Mouse (Mus musculus) E14TG2a.4 (cell line): ENCODE measurements at regions not wholly inside any gene's neighbourhood (a gene's known extent, or its start where the extent isn't known, plus 50 kb on each side); places are given as distances from the start of the nearest gene placed in this dataset.

Experiments used
- H3K27me3 ChIP-seq: 2 replicates; pipeline ENCODE4 v1.6.1; 2014; ENCODE audit warnings: low read length, control low read depth; ENCODE audit not compliant: insufficient read depth
- H3K36me3 ChIP-seq: 2 replicates; pipeline ENCODE4 v1.6.1; 2014; ENCODE audit warnings: low read length, control low read depth; ENCODE audit not compliant: insufficient read depth
- H3K4me1 ChIP-seq: replicated peaks from 2 replicates; pipeline ENCODE4 v1.6.1; 2014; ENCODE audit warnings: low read depth, low read length, control low read depth
- H3K4me3 ChIP-seq: replicated peaks from 2 replicates; pipeline ENCODE4 v1.5.1; 2014; ENCODE audit warnings: mild to moderate bottlenecking, low read length
- H3K9me3 ChIP-seq: 2 replicates; pipeline ENCODE4 v1.6.1; 2014; ENCODE audit warnings: low read length, control low read depth
- CTCF ChIP-seq: conservative IDR thresholded peaks from 2 replicates; pipeline ENCODE4 v1.5.1; 2014; ENCODE audit warnings: low read length
- NANOG ChIP-seq: IDR thresholded peaks from 2 replicates; pipeline ENCODE4 v1.6.1; 2014; ENCODE audit warnings: borderline replicate concordance, low read length, mixed read lengths
- POU5F1 ChIP-seq: IDR thresholded peaks from 2 replicates; pipeline ENCODE4 v1.6.1; 2014; ENCODE audit warnings: low read length, borderline replicate concordance

DNA sequence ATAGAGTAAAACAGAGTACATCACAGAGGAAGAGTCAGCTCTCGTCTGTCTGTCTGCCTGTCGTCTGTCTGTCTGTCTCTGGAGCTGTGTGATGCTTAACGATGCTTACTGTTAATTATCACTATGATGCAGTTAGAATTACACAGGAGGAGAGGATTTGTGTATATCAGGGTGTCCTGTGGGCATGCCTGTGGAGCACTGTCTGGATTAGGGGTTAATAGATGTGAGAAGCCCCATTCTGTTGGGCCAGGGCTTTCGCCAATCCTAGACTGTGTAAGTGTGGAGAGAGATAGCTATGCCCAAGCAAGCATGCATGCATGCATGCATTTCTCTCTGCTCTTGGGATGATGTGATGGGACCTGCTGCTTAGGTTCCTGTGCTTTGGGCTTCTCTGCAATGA is 218.0 kb upstream of the Nr5a2 start:
- H3K27me3 ChIP-seq, result no peaks in the 10 kb centered on the region
- H3K36me3 ChIP-seq, result no peaks in the 10 kb centered on the region
- H3K4me1 ChIP-seq, result peaks cover 42% of the 10 kb centered on the region
- H3K9me3 ChIP-seq, result no peaks in the 10 kb centered on the region
- no peak overlapping the region for H3K4me3 ChIP-seq
- TF ChIP-seq POU5F1 (no peak), NANOG (no peak), CTCF (no peak)

- no peak overlapping the region for H3K4me3 ChIP-seq
- TF ChIP-seq NANOG (no peak), POU5F1 (no peak), CTCF (no peak)
- H3K36me3 ChIP-seq, result no peaks in the 10 kb centered on the region
- H3K9me3 ChIP-seq, result no peaks in the 10 kb centered on the region
- no peaks in the 10 kb centered on the region for H3K27me3 ChIP-seq
- H3K4me1 ChIP-seq, result peaks cover 54% of the 10 kb centered on the region
Observed at GRCm38 (mm10) chr1:137176696-137177095, 216.4 kb upstream of the Nr5a2 start.

DNA sequence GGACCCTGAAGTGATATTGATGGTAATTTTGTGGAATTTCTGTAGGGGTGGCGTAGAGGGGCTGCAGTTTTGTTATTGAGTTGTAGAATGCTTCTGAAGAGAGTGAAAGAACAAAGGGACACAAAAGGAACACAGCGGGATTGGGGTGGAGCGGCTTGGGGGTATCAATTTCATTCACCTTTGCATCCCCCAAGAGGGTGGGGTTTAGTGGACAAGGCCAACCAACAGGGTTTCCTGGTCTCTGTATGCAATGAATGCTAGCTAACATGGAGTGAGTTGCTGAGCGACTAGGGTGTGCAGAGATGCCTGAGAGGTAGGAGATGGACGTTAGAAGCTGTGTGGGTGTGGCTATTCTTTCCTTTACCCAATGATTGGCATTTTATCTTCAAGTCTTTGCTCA is 213.8 kb upstream of the Nr5a2 start:
- Histone ChIP-seq H3K9me3 (no peaks in the 10 kb centered on the region), H3K4me1 (peaks cover 63% of the 10 kb centered on the region), H3K27me3 (no peaks in the 10 kb centered on the region), H3K4me3 (peak overlapping the region; percentile 17; the same call in 1 of the 2 replicates), H3K36me3 (no peaks in the 10 kb centered on the region)
- TF ChIP-seq CTCF (no peak), POU5F1 (no peak), NANOG (0 out of 2 replicates have a peak, but pooled peaks have one; percentile 33)

DNA sequence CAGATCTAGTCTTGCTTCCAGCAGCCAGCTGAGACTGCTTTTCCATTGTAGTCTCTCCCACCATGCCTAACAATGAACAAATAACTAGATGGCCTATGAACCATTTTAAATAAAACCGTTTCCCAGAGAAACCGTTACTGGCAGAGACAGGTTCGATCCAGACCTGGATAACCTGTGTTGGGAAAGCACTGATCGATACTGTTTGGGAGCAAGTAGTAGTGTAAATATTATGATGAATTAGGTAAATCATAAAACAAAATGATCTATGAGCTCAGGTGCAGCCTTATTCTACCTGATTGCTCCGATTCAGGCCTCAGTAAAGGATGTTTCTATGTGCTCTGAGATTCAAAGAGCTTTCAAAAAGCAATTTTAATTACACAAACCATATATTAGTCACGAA is 211.9 kb upstream of the Nr5a2 start:
- no peaks in the 10 kb centered on the region for H3K36me3 ChIP-seq
- H3K9me3 ChIP-seq, result no peaks in the 10 kb centered on the region
- no peak overlapping the region for H3K4me3 ChIP-seq
- no peaks in the 10 kb centered on the region for H3K27me3 ChIP-seq
- H3K4me1 ChIP-seq, result peaks cover 58% of the 10 kb centered on the region
- TF ChIP-seq NANOG (no peak), POU5F1 (no peak), CTCF (no peak)

DNA sequence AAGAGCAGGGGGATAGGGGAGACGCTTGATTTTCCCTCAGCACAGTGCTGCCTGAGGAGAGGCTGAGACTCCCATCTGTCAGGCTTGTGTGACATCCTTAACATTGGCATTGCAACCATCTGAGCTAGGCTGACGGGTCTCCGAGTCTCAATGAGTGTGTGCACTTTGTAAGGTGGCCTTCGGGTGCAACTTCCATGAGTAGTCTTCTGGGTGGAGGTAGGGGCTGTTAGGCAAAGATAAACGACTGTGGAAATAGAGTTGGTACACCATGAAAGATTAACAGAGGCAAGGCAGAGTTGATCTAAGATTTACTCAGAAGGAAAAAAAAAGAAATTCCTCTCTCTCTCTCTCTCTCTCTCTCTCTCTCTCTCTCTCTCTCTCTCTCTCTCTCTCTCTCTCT is 211.2 kb upstream of the Nr5a2 start:
- Histone ChIP-seq H3K27me3 (no peaks in the 10 kb centered on the region), H3K9me3 (no peaks in the 10 kb centered on the region), H3K36me3 (no peaks in the 10 kb centered on the region), H3K4me1 (peaks cover 52% of the 10 kb centered on the region), H3K4me3 (no peak overlapping the region)
- TF ChIP-seq POU5F1 (no peak), NANOG (no peak), CTCF (no peak)

GRCm38 (mm10) chr1:137147891-137148290 is 187.6 kb upstream of the Nr5a2 start:
- TF ChIP-seq CTCF (no peak), NANOG (no peak), POU5F1 (no peak)

GRCm38 (mm10) chr1:137141879-137142570 is 181.8 kb upstream of the Nr5a2 start:
- Histone ChIP-seq H3K4me3 (no peak overlapping the region), H3K9me3 (no peaks in the 10 kb centered on the region), H3K27me3 (no peaks in the 10 kb centered on the region), H3K4me1 (no peaks in the 10 kb centered on the region), H3K36me3 (no peaks in the 10 kb centered on the region)
- TF ChIP-seq CTCF (no peak), POU5F1 (no peak), NANOG (no peak)

More at GRCm38 (mm10) chr1:137147891-137148290, 187.6 kb upstream of the Nr5a2 start:
- H3K4me3 ChIP-seq, result no peak overlapping the region
- H3K4me1 ChIP-seq, result no peaks in the 10 kb centered on the region
- no peaks in the 10 kb centered on the region for H3K9me3 ChIP-seq
- H3K27me3 ChIP-seq, result no peaks in the 10 kb centered on the region; the same call in 1 of the 2 replicates
- H3K36me3 ChIP-seq, result no peaks in the 10 kb centered on the region

- Histone ChIP-seq H3K9me3 (no peaks in the 10 kb centered on the region), H3K27me3 (no peaks in the 10 kb centered on the region), H3K4me3 (no peak overlapping the region), H3K4me1 (no peaks in the 10 kb centered on the region), H3K36me3 (no peaks in the 10 kb centered on the region)
- TF ChIP-seq POU5F1 (no peak), CTCF (no peak), NANOG (no peak)
Observed at GRCm38 (mm10) chr1:137141372-137141771, 181.1 kb upstream of the Nr5a2 start.

DNA sequence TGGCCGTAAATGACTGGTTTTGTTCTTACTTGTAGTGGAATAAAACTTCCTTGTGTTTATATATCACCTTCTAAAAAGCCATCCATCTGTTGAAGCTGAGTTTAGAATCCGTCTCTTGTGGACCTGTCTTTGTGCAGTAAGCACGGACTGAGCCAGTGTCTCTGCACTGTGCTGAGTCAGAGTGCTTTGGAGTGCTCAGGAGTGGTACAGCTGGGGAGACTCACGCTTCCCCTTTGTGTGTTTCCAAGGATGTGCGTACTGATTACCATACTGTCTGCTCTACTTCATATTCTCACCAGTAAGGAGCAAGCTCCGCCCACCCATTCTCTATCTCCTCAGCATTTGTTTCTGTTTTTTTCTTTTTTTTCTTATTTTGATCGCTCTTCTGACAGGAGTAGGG is 175.9 kb upstream of the Nr5a2 start:
- Histone ChIP-seq H3K27me3 (no peaks in the 10 kb centered on the region), H3K9me3 (no peaks in the 10 kb centered on the region), H3K4me3 (no peak overlapping the region), H3K36me3 (no peaks in the 10 kb centered on the region), H3K4me1 (no peaks in the 10 kb centered on the region)
- no peak for TF ChIP-seq POU5F1
- no peak for TF ChIP-seq NANOG
- no peak for TF ChIP-seq CTCF
